Mouse (Mus musculus) bone marrow, adult 2 months (tissue): Measurements from ENCODE around the gene Agk. TPM values are rescaled to one million over a fixed set of nuclear protein-coding genes. Genes with fewer than 3 reads are reported as not detected.

Source experiments
- H3K27ac ChIP-seq: fragments of 200-500 bp; 2 replicates; pipeline ENCODE4 v1.5.1; 2012; ENCODE audit warnings: low read depth, mild to moderate bottlenecking, control low read depth, inconsistent platforms, low read length; ENCODE audit not compliant: control insufficient read depth, poor library complexity, insufficient read depth
- H3K4me1 ChIP-seq: fragments of 200-500 bp; 2 replicates; pipeline ENCODE4 v1.6.1; 2011; ENCODE audit warnings: low read length; ENCODE audit not compliant: control insufficient read depth, insufficient read depth
- H3K4me3 ChIP-seq: fragments of 200-500 bp; replicated peaks from 2 replicates; pipeline ENCODE3; 2011; ENCODE audit warnings: mild to moderate bottlenecking, low read depth, low read length, control low read depth; ENCODE audit not compliant: control insufficient read depth
- CTCF ChIP-seq: fragments of 200-500 bp; IDR thresholded peaks from 2 replicates; pipeline ENCODE4 v1.5.1; 2011; ENCODE audit warnings: low read length, control low read depth; ENCODE audit not compliant: control insufficient read depth, insufficient read depth
- POLR2A ChIP-seq: fragments of 200-500 bp; IDR thresholded peaks from 2 replicates; pipeline ENCODE4 v1.6.1; 2011; ENCODE audit warnings: low read depth, mild to moderate bottlenecking, control low read depth, low read length, borderline replicate concordance; ENCODE audit not compliant: control insufficient read depth
- WGBS: fragments of 180-500 bp; shearing (Covaris S2); methylation state at CpG from one replicate; pipeline ENCODE4 v1.1.7; 2018; 5-methylcytosine and 5-hydroxymethylcytosine counted together
- polyA plus RNA-seq: library from polyadenylated mRNA; stranded (reverse); fragments of >200 nt; gene quantifications from 2 replicates; pipeline ENCODE4 v1.2.4, GENCODE M21; 2011; ENCODE audit warnings: low replicate concordance; ENCODE audit not compliant: missing spikeins, insufficient read depth, insufficient read length

Agk gene
- polyA plus RNA-seq, 1 experiment, result 3.5 TPM

- no peak for TF ChIP-seq CTCF
- no peak for TF ChIP-seq POLR2A
- Histone ChIP-seq H3K27ac (no peak overlapping the region), H3K4me1 (peaks cover 9% of the 10 kb centered on the region), H3K4me3 (no peak overlapping the region)
- 49% methylated on average over 4 of the region's 4 CpGs for WGBS
Observed at GRCm38 (mm10) chr6:40431356-40431755, 106.4 kb downstream of the Agk start.

- TF ChIP-seq CTCF (no peak), POLR2A (no peak)
- Histone ChIP-seq H3K4me1 (peaks cover 9% of the 10 kb centered on the region), H3K4me3 (no peak overlapping the region), H3K27ac (no peak overlapping the region)
Observed at GRCm38 (mm10) chr6:40431812-40432211, 106.8 kb downstream of the Agk start.

GRCm38 (mm10) chr6:40432346-40433275 is 107.6 kb downstream of the Agk start:
- Histone ChIP-seq H3K27ac (no peak overlapping the region), H3K4me1 (peaks cover 9% of the 10 kb centered on the region), H3K4me3 (no peak overlapping the region)
- WGBS, result 71% methylated on average over 17 of the region's 17 CpGs
- no peak for TF ChIP-seq POLR2A
- no peak for TF ChIP-seq CTCF

- WGBS, result 40% methylated on average over 7 of the region's 7 CpGs
- H3K4me1 ChIP-seq, result peaks cover 8% of the 10 kb centered on the region
- TF ChIP-seq POLR2A (no peak), CTCF (no peak)
Observed at GRCm38 (mm10) chr6:40434697-40435096, 109.7 kb downstream of the Agk start.

GRCm38 (mm10) chr6:40435151-40436046 is 110.4 kb downstream of the Agk start:
- TF ChIP-seq CTCF (no peak), POLR2A (no peak)
- under 1% methylated on average over 66 of the region's 72 CpGs for WGBS
- Histone ChIP-seq H3K4me1 (peaks cover 8% of the 10 kb centered on the region; the same call in 1 of the 2 replicates), H3K27ac (peak overlapping the region; percentile 53; the same call in 1 of the 2 replicates), H3K4me3 (peak overlapping the region; percentile 70)

More at GRCm38 (mm10) chr6:40434697-40435096, 109.7 kb downstream of the Agk start:
- peak overlapping the region; percentile 1 for H3K4me3 ChIP-seq
- H3K27ac ChIP-seq, result no peak overlapping the region

GRCm38 (mm10) chr6:40436047-40436483 is 111.1 kb downstream of the Agk start, which contains the start of gene E330009J07Rik:
Gene E330009J07Rik (minus strand): TSS chr6:40436135.
- Histone ChIP-seq H3K4me3 (peak within 1 kb of the TSS; percentile 70), H3K4me1 (peaks cover 7% of the 10 kb centered on the region; the same call in 1 of the 2 replicates), H3K27ac (peak within 1 kb of the TSS; percentile 54)
- TF ChIP-seq POLR2A (peak; percentile 51; the same call in 1 of the 2 replicates), CTCF (no peak)
- WGBS, result under 1% methylated on average over 38 of the region's 38 CpGs

- peaks cover 1% of the 10 kb centered on the region; the same call in 1 of the 2 replicates for H3K4me1 ChIP-seq
- WGBS, result 47% methylated on average over 5 of the region's 5 CpGs
- H3K27ac ChIP-seq, result peak within 1 kb of the TSS; percentile 24; the same call in 1 of the 2 replicates
- H3K4me3 ChIP-seq, result no peak within 1 kb of the TSS
- no peak for TF ChIP-seq POLR2A
- no peak for TF ChIP-seq CTCF
Observed at GRCm38 (mm10) chr6:40438936-40439335, 114.0 kb downstream of the Agk start, which contains the start of gene Wee2. Gene Wee2 (plus strand): TSS chr6:40439088.

GRCm38 (mm10) chr6:40439731-40440130 is 114.8 kb downstream of the Agk start:
- WGBS, result 15% methylated on average over 12 of the region's 12 CpGs
- Histone ChIP-seq H3K4me3 (no peak overlapping the region), H3K27ac (peak overlapping the region; percentile 24; the same call in 1 of the 2 replicates), H3K4me1 (peaks cover 1% of the 10 kb centered on the region; the same call in 1 of the 2 replicates)
- no peak for TF ChIP-seq CTCF
- no peak for TF ChIP-seq POLR2A
